Mouse (Mus musculus) T-helper 1 cell (primary cell): ENCODE results near the gene St6galnac3.

ENCODE experiments used
- in situ Hi-C: fragments of 300-600 bp; cut with MboI, MseI; formaldehyde crosslinking; loops from one replicate; pipeline ENCODE4 v1.15.1; 2025; ENCODE audit warnings: high pct_unique_total_duplicates

St6galnac3 gene

GRCm38 (mm10) chr3:153296375-153297068 lies 428.5 kb downstream of the St6galnac3 start:
- in situ Hi-C loops: no loop called here

- in situ Hi-C loops: no loop called here
Observed at GRCm38 (mm10) chr3:153292853-153293252, 432.1 kb downstream of the St6galnac3 start.

- in situ Hi-C loops: no loop called here
Observed at GRCm38 (mm10) chr3:153292363-153292762, 432.6 kb downstream of the St6galnac3 start.

- in situ Hi-C loops: no loop called here
Observed at GRCm38 (mm10) chr3:153291406-153292045, 433.4 kb downstream of the St6galnac3 start.

- in situ Hi-C loops: no loop called here
Observed at GRCm38 (mm10) chr3:153289971-153290370, 435.0 kb downstream of the St6galnac3 start.

- in situ Hi-C loops: no loop called here
Observed at GRCm38 (mm10) chr3:153287564-153287963, 437.4 kb downstream of the St6galnac3 start.

- in situ Hi-C loops: no loop called here
Observed at GRCm38 (mm10) chr3:153287081-153287480, 437.9 kb downstream of the St6galnac3 start.

GRCm38 (mm10) chr3:153282123-153282765 lies 442.7 kb downstream of the St6galnac3 start:
- in situ Hi-C loops: no loop called here

- in situ Hi-C loops: no loop called here
Observed at GRCm38 (mm10) chr3:153278249-153278648, 446.7 kb downstream of the St6galnac3 start.

- in situ Hi-C loops: no loop called here
Observed at GRCm38 (mm10) chr3:153277389-153277999, 447.5 kb downstream of the St6galnac3 start.

GRCm38 (mm10) chr3:153276830-153277388 lies 448.1 kb downstream of the St6galnac3 start:
- in situ Hi-C loops: no loop called here

- in situ Hi-C loops: no loop called here
Observed at GRCm38 (mm10) chr3:153276101-153276829, 448.7 kb downstream of the St6galnac3 start.

GRCm38 (mm10) chr3:153272241-153272640 lies 452.7 kb downstream of the St6galnac3 start:
- in situ Hi-C loops: no loop called here

GRCm38 (mm10) chr3:153267397-153267796 lies 457.6 kb downstream of the St6galnac3 start:
- in situ Hi-C loops: no loop called here

- in situ Hi-C loops: no loop called here
Observed at GRCm38 (mm10) chr3:153261985-153262384, 463.0 kb downstream of the St6galnac3 start.

- in situ Hi-C loops: no loop called here
Observed at GRCm38 (mm10) chr3:153260225-153260933, 464.6 kb downstream of the St6galnac3 start.

GRCm38 (mm10) chr3:153255910-153256309 lies 469.1 kb downstream of the St6galnac3 start:
- in situ Hi-C loops: no loop called here

GRCm38 (mm10) chr3:153251653-153252052 lies 473.3 kb downstream of the St6galnac3 start:
- in situ Hi-C loops: no loop called here

- in situ Hi-C loops: no loop called here
Observed at GRCm38 (mm10) chr3:153250598-153251257, 474.2 kb downstream of the St6galnac3 start.

GRCm38 (mm10) chr3:153248866-153249265 lies 476.1 kb downstream of the St6galnac3 start:
- in situ Hi-C loops: no loop called here
